Mouse (Mus musculus) heart, embryonic 12.5 days (tissue): ENCODE measurements around the gene Sp100. TPM values are rescaled to one million over a fixed set of nuclear protein-coding genes. Genes with fewer than 3 reads are reported as not detected.

Experiments used
- ATAC-seq: fragments of 200-750 bp; cut with Nextera tagmentation; 2 replicates; pipeline ENCODE4 v1.8.0; 2017; ENCODE audit warnings: moderate TSS enrichment, moderate library complexity; ENCODE audit not compliant: insufficient number of reproducible peaks, low FRiP score
- H3K27ac ChIP-seq: fragments of 300-500 bp; sonication (generic); 2 replicates; pipeline ENCODE4 v1.5.1; 2016; ENCODE audit warnings: mild to moderate bottlenecking, moderate library complexity; ENCODE audit not compliant: poor library complexity, severe bottlenecking
- H3K27me3 ChIP-seq: fragments of 300-500 bp; sonication (generic); replicated peaks from 2 replicates; pipeline ENCODE4 v1.6.1; 2016; ENCODE audit warnings: mild to moderate bottlenecking, moderate library complexity
- H3K36me3 ChIP-seq: fragments of 300-500 bp; sonication (generic); 2 replicates; pipeline ENCODE4 v1.6.1; 2016; ENCODE audit warnings: mild to moderate bottlenecking, moderate library complexity
- H3K4me1 ChIP-seq: fragments of 300-500 bp; sonication (generic); replicated peaks from 2 replicates; pipeline ENCODE4 v1.6.1; 2016; ENCODE audit warnings: mild to moderate bottlenecking
- H3K4me2 ChIP-seq: fragments of 300-500 bp; sonication (generic); 2 replicates; pipeline ENCODE4 v1.6.1; 2016; ENCODE audit warnings: mild to moderate bottlenecking, moderate library complexity
- H3K4me3 ChIP-seq: fragments of 300-500 bp; sonication (generic); 2 replicates; pipeline ENCODE4 v1.5.1; 2016; ENCODE audit warnings: mild to moderate bottlenecking
- H3K9ac ChIP-seq: fragments of 300-500 bp; sonication (generic); 2 replicates; pipeline ENCODE4 v1.6.1; 2016; ENCODE audit warnings: mild to moderate bottlenecking, moderate library complexity
- H3K9me3 ChIP-seq: fragments of 300-500 bp; sonication (generic); replicated peaks from 2 replicates; pipeline ENCODE4 v1.6.1; 2016; ENCODE audit warnings: mild to moderate bottlenecking, moderate library complexity
- WGBS: fragments of 180-500 bp; shearing (Covaris S2); methylation state at CpG from one replicate; pipeline ENCODE4 v1.1.7; 2016; 5-methylcytosine and 5-hydroxymethylcytosine counted together
- microRNA-seq: library from miRNA; unstranded; fragments of <30 nt; microRNA quantifications from one replicate; pipeline ENCODE4, GENCODE M21; 2017
- polyA plus RNA-seq: library from polyadenylated mRNA; unstranded; fragments of >200 nt; fragmentation: Nextera tagmentation; extraction: Ambion mirVana; gene quantifications from 2 replicates; pipeline ENCODE4 v1.2.1, GENCODE M21; 2016

Gene Sp100
- polyA plus RNA-seq, 1 experiment from 2014 or later, result 0.88 TPM

GRCm38 (mm10) chr1:85751494-85751893 is 101.7 kb downstream of the Sp100 start:
- H3K9ac ChIP-seq, result 0 out of 2 replicates have a peak overlapping the region, but pooled peaks have one; percentile 2

GRCm38 (mm10) chr1:85751932-85752680 is 102.3 kb downstream of the Sp100 start:
- no peaks in the 10 kb centered on the region for H3K36me3 ChIP-seq
- 0 out of 2 replicates have a peak overlapping the region, but pooled peaks have one; percentile 8 for H3K27ac ChIP-seq
- ATAC-seq, result no peak
- H3K4me1 ChIP-seq, result peaks cover 18% of the 10 kb centered on the region
- WGBS, result 68% methylated on average over 11 of the region's 11 CpGs
- H3K4me3 ChIP-seq, result no peak overlapping the region
- 0 out of 2 replicates have a peak overlapping the region, but pooled peaks have one; percentile 2 for H3K9ac ChIP-seq
- H3K27me3 ChIP-seq, result no peaks in the 10 kb centered on the region
- H3K4me2 ChIP-seq, result no peak overlapping the region
- H3K9me3 ChIP-seq, result no peaks in the 10 kb centered on the region

More at GRCm38 (mm10) chr1:85751494-85751893, 101.7 kb downstream of the Sp100 start:
- Histone ChIP-seq H3K4me3 (no peak overlapping the region), H3K4me2 (no peak overlapping the region), H3K27me3 (no peaks in the 10 kb centered on the region), H3K36me3 (no peaks in the 10 kb centered on the region), H3K9me3 (no peaks in the 10 kb centered on the region), H3K4me1 (peaks cover 18% of the 10 kb centered on the region), H3K27ac (peak overlapping the region; percentile 8; the same call in 1 of the 2 replicates)
- 33% methylated on average over 6 of the region's 6 CpGs for WGBS
- peak; percentile 70; the same call in 1 of the 2 replicates for ATAC-seq

- no peak overlapping the region for H3K4me3 ChIP-seq
- no peak overlapping the region for H3K27ac ChIP-seq
- no peaks in the 10 kb centered on the region for H3K36me3 ChIP-seq
- no peak for ATAC-seq
- no peak overlapping the region for H3K9ac ChIP-seq
- WGBS, result 61% methylated on average over 6 of the region's 6 CpGs
- no peaks in the 10 kb centered on the region for H3K9me3 ChIP-seq
- H3K27me3 ChIP-seq, result no peaks in the 10 kb centered on the region
- H3K4me2 ChIP-seq, result peak overlapping the region; percentile 53
- H3K4me1 ChIP-seq, result peaks cover 16% of the 10 kb centered on the region
These were observed 107.9 kb downstream of the Sp100 start for GRCm38 (mm10) chr1:85757531-85758230.

GRCm38 (mm10) chr1:85758231-85758968 is 108.6 kb downstream of the Sp100 start:
- H3K9ac ChIP-seq, result 0 out of 2 replicates have a peak overlapping the region, but pooled peaks have one; percentile 29
- peaks cover 16% of the 10 kb centered on the region for H3K4me1 ChIP-seq
- peak overlapping the region; percentile 18 for H3K4me3 ChIP-seq
- no peaks in the 10 kb centered on the region for H3K36me3 ChIP-seq
- no peaks in the 10 kb centered on the region for H3K27me3 ChIP-seq
- 21% methylated on average over 14 of the region's 14 CpGs for WGBS
- peak overlapping the region; percentile 45 for H3K27ac ChIP-seq
- no peaks in the 10 kb centered on the region for H3K9me3 ChIP-seq
- H3K4me2 ChIP-seq, result peak overlapping the region; percentile 53
- ATAC-seq, result no peak

- Histone ChIP-seq H3K36me3 (no peaks in the 10 kb centered on the region), H3K9ac (0 out of 2 replicates have a peak overlapping the region, but pooled peaks have one; percentile 29), H3K9me3 (no peaks in the 10 kb centered on the region), H3K4me1 (peaks cover 16% of the 10 kb centered on the region), H3K27ac (peak overlapping the region; percentile 45; the same call in 1 of the 2 replicates), H3K4me3 (peak overlapping the region; percentile 18; the same call in 1 of the 2 replicates), H3K27me3 (no peaks in the 10 kb centered on the region), H3K4me2 (peak overlapping the region; percentile 53)
- no peak for ATAC-seq
- 0% methylated on average over 1 of the region's 1 CpGs for WGBS
These were observed 109.1 kb downstream of the Sp100 start for GRCm38 (mm10) chr1:85758969-85759293.

Small RNAs within 50 kb of the gene (microRNA-seq; reads per million reads assigned to microRNA genes)
- not detected for gene Mir8096

Other genes with a start within 250 kb of the Sp100 start
- not detected in 2 replicates for gene G530012D18Rik, start 74.3 kb upstream of the Sp100 start, polyA plus RNA-seq
- gene Sp110, start 51.2 kb upstream of the Sp100 start, polyA plus RNA-seq, result 1.4 and 1.5 TPM in 2 replicates
- 1.4 and 2.1 TPM in 2 replicates for gene Sp140, start 49.6 kb upstream of the Sp100 start, polyA plus RNA-seq
- 1.3 and 1.4 TPM in 2 replicates for gene A630001G21Rik, start 128.7 kb downstream of the Sp100 start, polyA plus RNA-seq
- 39.8 and 41.2 TPM in 2 replicates for gene Cab39, start 143.5 kb downstream of the Sp100 start, polyA plus RNA-seq
- 261 TPM in 2 replicates for gene Itm2c, start 244.3 kb downstream of the Sp100 start, polyA plus RNA-seq